Mouse (Mus musculus) heart, adult 2 months (tissue): Measurements from ENCODE around the gene Crtc1. TPM values are rescaled to one million over a fixed set of nuclear protein-coding genes. Genes with fewer than 3 reads are reported as not detected.

Source experiments
- DNase-seq, 2 experiments: peaks; one replicate each; pipeline ENCODE4 v3.0.0; 2021
- H3K27ac ChIP-seq: fragments of 200-600 bp; 2 replicates; pipeline ENCODE4 v1.8.1; 2022
- H3K27me3 ChIP-seq: fragments of 200-500 bp; 2 replicates; pipeline ENCODE4 v1.6.1; 2012; ENCODE audit warnings: mild to moderate bottlenecking, low read length, inconsistent platforms, mixed read lengths; ENCODE audit not compliant: control insufficient read depth, insufficient read depth
- H3K36me3 ChIP-seq: fragments of 200-500 bp; 2 replicates; pipeline ENCODE4 v1.6.1; 2012; ENCODE audit warnings: low read length, inconsistent platforms; ENCODE audit not compliant: control insufficient read depth, insufficient read depth
- H3K4me1 ChIP-seq: fragments of 200-500 bp; 2 replicates; pipeline ENCODE4 v1.6.1; 2011; ENCODE audit warnings: low read length; ENCODE audit not compliant: control insufficient read depth, insufficient read depth
- H3K4me3 ChIP-seq: fragments of 200-600 bp; 2 replicates; pipeline ENCODE4 v1.8.1; 2022
- H3K79me2 ChIP-seq: fragments of 200-500 bp; replicated peaks from 2 replicates; pipeline ENCODE4 v1.6.1; 2012; ENCODE audit warnings: mild to moderate bottlenecking, inconsistent platforms, low read length, moderate library complexity, mixed read lengths; ENCODE audit not compliant: control insufficient read depth, insufficient read depth
- H3K9ac ChIP-seq: fragments of 200-500 bp; 2 replicates; pipeline ENCODE4 v1.6.1; 2012; ENCODE audit warnings: low read depth, mild to moderate bottlenecking, control low read depth, inconsistent platforms, low read length, mixed read lengths
- CTCF ChIP-seq: fragments of 200-600 bp; IDR thresholded peaks from 2 replicates; pipeline ENCODE4 v1.8.1; 2022; ENCODE audit warnings: antibody characterized with exemption, mild to moderate bottlenecking, moderate library complexity
- EP300 ChIP-seq: fragments of 200-500 bp; IDR thresholded peaks from 2 replicates; pipeline ENCODE4 v1.6.1; 2011; ENCODE audit warnings: low read depth, low read length, control low read depth; ENCODE audit not compliant: insufficient read depth
- POLR2A ChIP-seq: fragments of 200-500 bp; IDR thresholded peaks from 2 replicates; pipeline ENCODE4 v1.6.1; 2011; ENCODE audit warnings: mild to moderate bottlenecking, low read depth, low read length, control low read depth; ENCODE audit not compliant: insufficient read depth
- WGBS: fragments of 180-500 bp; shearing (Covaris S2); methylation state at CpG from one replicate; pipeline ENCODE4 v1.1.7; 2018; 5-methylcytosine and 5-hydroxymethylcytosine counted together
- intact Hi-C: fragments of 180-260 bp; cut with DNase I; formaldehyde crosslinking; loops from one replicate; pipeline ENCODE4 v1.15.1; 2025
- polyA plus RNA-seq: library from polyadenylated mRNA; depleted of rRNA; stranded (reverse); fragments of >200 nt; gene quantifications from 2 replicates; pipeline ENCODE4 v1.2.3, GENCODE M21; 2012
- total RNA-seq, 2 experiments: library from RNA; stranded (reverse); gene quantifications; 2 replicates each; pipeline ENCODE4 v1.2.3; 2021

Gene Crtc1
- total and polyA plus RNA-seq, 3 experiments, result 7.4 to 14.9 (median 8.1) TPM

DNA sequence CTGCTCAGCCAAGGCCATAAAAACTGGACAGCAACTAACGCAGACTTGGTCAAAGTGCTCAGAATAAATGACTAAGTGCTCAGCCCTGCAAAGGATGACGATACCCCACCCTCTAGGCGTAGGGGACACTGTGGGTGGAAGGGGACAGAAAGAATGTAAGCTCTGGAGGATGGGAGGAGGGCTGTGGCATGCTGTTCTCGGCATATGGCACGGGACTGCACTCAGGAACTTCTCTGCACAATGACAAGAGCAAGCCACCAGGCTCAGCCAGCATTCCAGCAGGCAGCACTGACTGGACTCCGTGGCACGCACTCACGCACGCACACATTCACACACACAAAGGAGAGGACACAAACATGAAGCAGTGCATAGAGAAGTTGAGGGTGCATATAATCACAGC, 21.2 kb upstream of the Crtc1 start:
- TF ChIP-seq EP300 (no peak), POLR2A (no peak), CTCF (no peak)
- H3K4me3 ChIP-seq, result no peak overlapping the region
- no peaks in the 10 kb centered on the region for H3K36me3 ChIP-seq
- no peak for DNase-seq
- H3K27ac ChIP-seq, result no peak overlapping the region
- H3K4me1 ChIP-seq, result peaks cover 10% of the 10 kb centered on the region
- intact Hi-C loops, result no loop called here
- H3K79me2 ChIP-seq, result no peaks in the 10 kb centered on the region; the same call in 1 of the 2 replicates
- no peaks in the 10 kb centered on the region for H3K27me3 ChIP-seq
- no peak overlapping the region for H3K9ac ChIP-seq
- 67% methylated on average over 9 of the region's 9 CpGs for WGBS

DNA sequence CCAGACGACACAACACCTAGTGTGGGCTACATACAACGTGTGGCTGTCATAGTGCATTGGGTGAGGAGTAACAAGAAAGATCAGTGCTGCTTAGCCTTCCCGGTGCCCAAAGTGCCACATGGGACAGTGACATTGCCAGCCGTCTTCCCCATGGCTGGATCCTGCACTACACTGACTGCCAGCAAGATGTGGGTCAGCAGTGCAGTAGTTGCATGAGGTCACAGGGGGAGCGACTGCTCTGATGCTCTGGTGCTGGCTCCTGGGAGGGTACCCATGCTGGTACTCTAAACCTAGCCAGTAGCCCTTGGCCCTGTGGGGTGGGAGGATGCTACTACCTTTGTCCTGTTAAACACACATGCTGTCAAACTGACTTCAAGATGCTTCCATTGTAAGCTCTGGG, 20.8 kb upstream of the Crtc1 start:
- Histone ChIP-seq H3K27me3 (no peaks in the 10 kb centered on the region), H3K36me3 (no peaks in the 10 kb centered on the region), H3K4me1 (peaks cover 10% of the 10 kb centered on the region), H3K27ac (no peak overlapping the region), H3K9ac (no peak overlapping the region), H3K79me2 (no peaks in the 10 kb centered on the region; the same call in 1 of the 2 replicates), H3K4me3 (no peak overlapping the region)
- DNase-seq, result no peak
- TF ChIP-seq CTCF, result no peak
- no peak for TF ChIP-seq EP300
- no peak for TF ChIP-seq POLR2A
- 75% methylated on average over 5 of the region's 5 CpGs for WGBS
- intact Hi-C loops, result no loop called here

DNA sequence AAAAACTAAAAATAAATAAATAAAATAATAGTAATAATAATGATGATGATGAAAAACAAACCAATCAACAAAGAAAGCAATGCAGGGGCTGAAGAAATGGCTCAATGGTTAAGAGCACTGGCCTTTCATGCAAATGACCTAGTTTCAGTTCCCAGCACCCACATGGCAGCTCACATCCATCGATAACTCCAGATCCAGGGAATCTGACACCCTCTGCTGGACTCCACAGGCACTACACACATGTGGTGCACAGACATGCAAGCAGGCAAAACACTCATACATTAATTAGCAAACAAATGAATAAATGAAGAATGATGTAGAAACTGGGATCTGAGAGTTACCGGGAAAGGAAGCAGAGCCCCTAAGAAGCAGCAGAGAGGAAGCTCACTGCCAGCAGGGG, 20.3 kb upstream of the Crtc1 start:
- H3K27ac ChIP-seq, result no peak overlapping the region
- no peaks in the 10 kb centered on the region for H3K27me3 ChIP-seq
- no peak for TF ChIP-seq EP300
- 0 out of 2 replicates have a peak, but pooled peaks have one; percentile 21 for TF ChIP-seq CTCF
- WGBS, result 97% methylated on average over 2 of the region's 2 CpGs
- no peak for DNase-seq
- H3K79me2 ChIP-seq, result no peaks in the 10 kb centered on the region; the same call in 1 of the 2 replicates
- H3K4me3 ChIP-seq, result no peak overlapping the region
- intact Hi-C loops, result no loop called here
- H3K9ac ChIP-seq, result no peak overlapping the region
- H3K36me3 ChIP-seq, result no peaks in the 10 kb centered on the region
- H3K4me1 ChIP-seq, result peaks cover 10% of the 10 kb centered on the region

DNA sequence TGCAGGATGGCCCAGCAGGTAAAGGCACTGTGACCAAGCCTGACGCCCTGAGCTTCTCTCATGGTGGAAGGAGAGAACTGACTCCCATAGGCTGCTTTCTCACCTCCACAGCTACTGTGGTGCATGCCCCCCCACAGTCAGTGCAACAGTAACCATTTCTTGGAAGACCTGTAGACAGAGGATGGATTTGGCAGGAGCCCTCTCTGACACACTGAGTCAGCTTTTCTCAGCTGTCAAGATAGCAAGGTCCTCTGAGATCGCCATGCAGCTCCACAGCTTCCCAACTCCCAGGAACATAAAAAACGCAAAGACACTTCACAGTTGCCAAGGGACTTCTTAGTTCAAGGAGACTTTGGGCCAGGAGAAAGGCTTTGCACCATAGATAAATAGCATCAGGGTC, 19.1 kb upstream of the Crtc1 start:
- no peaks in the 10 kb centered on the region for H3K36me3 ChIP-seq
- H3K27me3 ChIP-seq, result no peaks in the 10 kb centered on the region
- H3K4me1 ChIP-seq, result peaks cover 9% of the 10 kb centered on the region
- DNase-seq, result no peak
- H3K9ac ChIP-seq, result no peak overlapping the region
- no peak overlapping the region for H3K4me3 ChIP-seq
- TF ChIP-seq POLR2A (no peak), CTCF (no peak), EP300 (no peak)
- no peak overlapping the region for H3K27ac ChIP-seq
- no peaks in the 10 kb centered on the region for H3K79me2 ChIP-seq
- WGBS, result 75% methylated on average over 3 of the region's 3 CpGs
- intact Hi-C loops, result no loop called here

DNA sequence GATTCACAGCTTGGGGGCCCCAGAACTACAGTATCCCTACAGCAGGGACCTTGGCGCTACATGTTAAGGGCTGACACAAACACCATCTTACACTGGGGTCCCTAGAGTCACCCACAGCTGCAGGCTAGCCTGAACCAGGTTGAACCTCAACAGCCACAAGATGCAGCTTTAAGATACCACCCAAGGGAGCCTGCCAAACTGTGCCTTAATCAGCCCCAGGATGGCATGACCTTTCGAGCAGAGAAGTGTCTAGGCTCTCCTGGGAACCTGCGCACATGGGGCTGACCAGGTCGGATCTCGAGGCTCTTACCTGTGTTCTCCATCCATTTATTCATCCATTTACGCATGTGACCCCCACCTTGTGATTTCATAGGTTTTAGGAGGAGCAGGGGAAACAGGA, 18.5 kb upstream of the Crtc1 start:
- TF ChIP-seq EP300 (no peak), CTCF (no peak), POLR2A (no peak)

DNA sequence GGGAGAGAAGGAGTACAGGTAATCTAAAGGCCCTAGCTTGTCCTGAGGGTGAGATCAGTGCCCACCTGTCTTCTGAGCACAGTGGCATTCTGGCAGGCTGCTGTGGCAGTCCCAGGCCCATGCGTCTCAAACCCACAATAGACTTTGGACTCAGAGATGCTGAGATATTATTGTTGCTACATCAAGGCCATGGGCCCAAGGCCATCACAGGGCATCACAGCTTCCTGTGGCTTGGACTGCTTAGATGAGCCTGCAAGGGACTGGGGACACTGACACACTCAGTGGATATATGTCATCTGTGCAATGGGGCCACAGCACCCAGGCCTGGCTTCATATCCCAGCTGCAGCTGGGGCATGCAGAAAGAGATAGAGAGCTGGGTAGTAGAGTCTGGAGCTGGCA, 17.6 kb upstream of the Crtc1 start:
- no peak for DNase-seq
- WGBS, result 78% methylated on average over 1 of the region's 1 CpGs
- intact Hi-C loops, result no loop called here
- Histone ChIP-seq H3K9ac (no peak overlapping the region), H3K36me3 (no peaks in the 10 kb centered on the region), H3K27ac (no peak overlapping the region), H3K27me3 (no peaks in the 10 kb centered on the region), H3K4me1 (peaks cover 10% of the 10 kb centered on the region), H3K79me2 (no peaks in the 10 kb centered on the region), H3K4me3 (no peak overlapping the region)
- TF ChIP-seq EP300 (no peak), CTCF (no peak), POLR2A (no peak)

More for the DNA sequence above, 18.5 kb upstream of the Crtc1 start:
- WGBS, result 85% methylated on average over 6 of the region's 6 CpGs
- Histone ChIP-seq H3K27ac (no peak overlapping the region), H3K79me2 (no peaks in the 10 kb centered on the region), H3K4me3 (no peak overlapping the region), H3K27me3 (no peaks in the 10 kb centered on the region), H3K4me1 (peaks cover 9% of the 10 kb centered on the region), H3K9ac (no peak overlapping the region), H3K36me3 (no peaks in the 10 kb centered on the region)
- intact Hi-C loops, result no loop called here
- no peak for DNase-seq
